Mouse (Mus musculus) frontal cortex, postnatal 36 days (tissue): ENCODE data around the gene Med16.

Source experiments
- DNase-seq, 2 experiments: peaks; one replicate each; pipeline ENCODE4 v3.0.0; 2022; ENCODE audit warnings: low spot score in 2 of 2

Med16 gene

GRCm38 (mm10) chr10:79933145-79933679 lies 24.5 kb upstream of the Med16 start:
- DNase-seq: no peak

- peak in 1 of 2 experiments; percentile 45 for DNase-seq
Measured at GRCm38 (mm10) chr10:79932736-79933135, 24.0 kb upstream of the Med16 start.

GRCm38 (mm10) chr10:79931797-79932196 lies 23.1 kb upstream of the Med16 start:
- DNase-seq: no peak

GRCm38 (mm10) chr10:79930826-79931186 lies 22.1 kb upstream of the Med16 start:
- DNase-seq: no peak

- DNase-seq: no peak
Measured at GRCm38 (mm10) chr10:79929967-79930825, 21.5 kb upstream of the Med16 start.

- no peak for DNase-seq
Measured at GRCm38 (mm10) chr10:79928907-79929701, 20.4 kb upstream of the Med16 start.

GRCm38 (mm10) chr10:79928030-79928694 lies 19.4 kb upstream of the Med16 start:
- DNase-seq: no peak

GRCm38 (mm10) chr10:79927324-79928029 lies 18.8 kb upstream of the Med16 start:
- peak; percentile 36 to 58 for DNase-seq

GRCm38 (mm10) chr10:79926491-79927323 lies 18.0 kb upstream of the Med16 start, which contains the start of gene Arid3a:
Gene Arid3a, plus strand, starts transcription at chr10:79927043.
- DNase-seq: peak; percentile 87 to 89

- DNase-seq: no peak
Measured at GRCm38 (mm10) chr10:79925785-79926490, 17.2 kb upstream of the Med16 start.

- DNase-seq: peak; percentile 95 to 98
Measured at GRCm38 (mm10) chr10:79924998-79925784, 16.5 kb upstream of the Med16 start.

- no peak for DNase-seq
Measured at GRCm38 (mm10) chr10:79921572-79921971, 12.8 kb upstream of the Med16 start.

- no peak for DNase-seq
Measured at GRCm38 (mm10) chr10:79920958-79921535, 12.3 kb upstream of the Med16 start, which contains the start of gene R3hdm4. Gene R3hdm4, minus strand, starts transcription at chr10:79921208.

GRCm38 (mm10) chr10:79920056-79920890 lies 11.6 kb upstream of the Med16 start:
- DNase-seq: no peak

GRCm38 (mm10) chr10:79919251-79919849 lies 10.6 kb upstream of the Med16 start:
- DNase-seq: no peak

- no peak for DNase-seq
Measured at GRCm38 (mm10) chr10:79918231-79919078, 9.7 kb upstream of the Med16 start.
